Mouse (Mus musculus) liver, embryonic 14.5 days (tissue): ENCODE data around the gene Bclaf1.

Source experiments
- CTCF ChIP-seq: IDR thresholded peaks from 2 replicates; pipeline ENCODE4 v1.5.1; 2016; ENCODE audit warnings: antibody characterized with exemption, low read depth, control low read depth
- EP300 ChIP-seq: IDR thresholded peaks from 2 replicates; pipeline ENCODE4 v1.6.1; 2016; ENCODE audit warnings: antibody characterized with exemption, low read depth

GRCm38 (mm10) chr10:20317466-20317865 lies 5.2 kb downstream of the Bclaf1 start:
- TF ChIP-seq CTCF (no peak), EP300 (no peak)
